Mouse (Mus musculus) G1E (cell line): ENCODE results near the gene Prrxl1.

ENCODE experiments used
- CTCF ChIP-seq: IDR thresholded peaks from 2 replicates; pipeline ENCODE4 v1.5.1; 2012; ENCODE audit warnings: low read depth, low read length, inconsistent platforms, mixed read lengths
- GATA1 ChIP-seq: IDR thresholded peaks from 2 replicates; pipeline ENCODE4 v1.6.1; 2012; ENCODE audit warnings: borderline replicate concordance, low read length, inconsistent platforms, mixed read lengths

DNA sequence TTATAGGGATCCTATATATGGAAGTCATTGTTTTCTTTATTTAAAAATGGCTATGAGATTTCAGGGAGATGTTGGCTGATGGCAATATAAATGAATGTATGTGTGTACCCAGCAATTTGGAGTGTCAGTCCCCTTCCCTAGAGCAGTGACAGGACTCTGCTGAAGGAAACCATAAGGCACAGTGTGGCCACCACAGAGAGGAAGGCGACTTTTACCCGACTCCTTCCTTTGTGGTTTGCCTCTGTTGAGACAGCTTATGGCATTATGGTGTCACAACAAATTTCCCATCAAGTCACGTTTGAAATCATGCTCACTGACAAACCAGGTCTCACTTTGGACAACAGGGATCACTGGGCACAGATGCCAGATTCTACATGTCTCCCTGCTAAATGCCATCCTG is 25.0 kb downstream of the Prrxl1 start:
- TF ChIP-seq CTCF, result no peak
- no peak for TF ChIP-seq GATA1
